9 mouse cellular contexts compared by ENCODE assay signal in the genomic region with DNA sequence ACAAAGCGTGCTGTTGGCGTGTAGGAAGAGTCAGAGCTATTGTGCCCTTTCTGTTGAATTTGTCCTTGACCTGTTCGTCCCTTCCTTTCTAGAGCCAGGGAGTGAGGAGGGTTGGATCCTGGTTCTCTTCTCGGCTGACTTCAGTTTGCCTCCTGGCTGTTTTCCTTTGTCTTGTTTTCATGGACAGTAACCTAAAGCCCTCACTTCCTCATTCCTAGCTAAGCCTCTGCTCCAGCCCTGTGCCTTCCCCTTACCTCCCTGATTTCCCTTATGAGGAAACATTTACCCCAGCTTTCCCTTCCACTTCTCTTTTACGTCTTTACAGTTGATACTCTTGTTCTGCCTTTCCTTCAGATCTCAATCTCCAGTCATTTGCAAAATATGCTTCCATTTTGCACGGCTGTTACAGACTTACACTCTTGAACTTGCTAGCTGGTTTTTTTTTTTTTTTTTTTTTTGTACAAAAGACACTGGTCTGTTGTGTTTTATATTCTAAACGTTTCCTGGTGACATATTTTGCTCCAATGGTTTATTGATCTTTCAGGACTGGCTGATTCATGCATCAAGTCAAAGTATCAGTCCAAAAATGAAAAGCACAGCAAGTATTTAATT. TPM values are rescaled to one million over a fixed set of nuclear protein-coding genes. Genes with fewer than 3 reads are reported as not detected.
DNase-seq lines count a peak whose midpoint lies in the region; ATAC-seq and TF ChIP-seq lines count a peak whose summit lies in the region.
"Had no signal": no experiment of that assay in that cellular context is flagged by ENCODE, and none has a peak within 500 bp of the region (broad histone marks: within the 10 kb centered on the region; RNA-seq: fewer than 3 reads in every experiment).

No protein-coding gene starts in this region.

- no peak for TF ChIP-seq CTCF in layer of hippocampus, adult 2 months (conservative IDR thresholded peaks at IDR 0.05)

- H3K4me3 ChIP-seq in hindbrain, embryonic 10.5 days: no peak overlapping the region
- H3K4me3 ChIP-seq in hindbrain, embryonic 14.5 days (replicated peaks; ENCODE audit: low read length): no peak overlapping the region
- peak overlapping the region; percentile 90 for H3K4me3 ChIP-seq in megakaryocyte, embryonic 14.5 days (replicated peaks)
- H3K4me3 ChIP-seq in layer of hippocampus, adult 2 months: no peak overlapping the region

- no peaks in the 10 kb centered on the region for H3K36me3 ChIP-seq in hindbrain, embryonic 10.5 days
- H3K36me3 ChIP-seq in hindbrain, embryonic 14.5 days (replicated peaks; ENCODE audit: control insufficient read depth, insufficient read depth): no peaks in the 10 kb centered on the region
- peaks cover 69% of the 10 kb centered on the region for H3K36me3 ChIP-seq in megakaryocyte, embryonic 14.5 days (replicated peaks; ENCODE audit: low read length)

- no peak for DNase-seq in hindbrain, embryonic 10.5 days (ENCODE audit: low spot score)
- DNase-seq in hindbrain, embryonic 14.5 days (ENCODE audit: low spot score): no peak
- DNase-seq in NIH3T3 (ENCODE audit: low read depth): peak; percentile 39
- DNase-seq in layer of hippocampus, adult 2 months (ENCODE audit: low spot score in 2 of 2): no peak
- DNase-seq in left cerebral cortex, adult 8-10 months (ENCODE audit: low spot score in 2 of 2): no peak
- no peak for DNase-seq in thymus, postnatal 25 days
- DNase-seq: cerebellum, adult 8-10 months had no signal

- H3K27me3 ChIP-seq in hindbrain, embryonic 10.5 days (ENCODE audit: insufficient read depth, poor library complexity, severe bottlenecking): no peaks in the 10 kb centered on the region
- H3K27me3 ChIP-seq in hindbrain, embryonic 14.5 days (ENCODE audit: control insufficient read depth, insufficient read depth, low read length): no peaks in the 10 kb centered on the region
- no peaks in the 10 kb centered on the region for H3K27me3 ChIP-seq in megakaryocyte, embryonic 14.5 days (replicated peaks)

- no peak overlapping the region for H3K4me2 ChIP-seq in hindbrain, embryonic 14.5 days (replicated peaks)

- peak overlapping the region; percentile 63 for H3K27ac ChIP-seq in hindbrain, embryonic 10.5 days
- no peak overlapping the region for H3K27ac ChIP-seq in hindbrain, embryonic 14.5 days
- no peak overlapping the region for H3K27ac ChIP-seq in layer of hippocampus, adult 2 months

- no peak for ATAC-seq in hindbrain, embryonic 14.5 days (ENCODE audit: low FRiP score)
- ATAC-seq in hematopoietic stem cell, adult 5-6 weeks (replicated peaks in 1 of 2; ENCODE audit: insufficient read depth in 1 of 2, low FRiP score in 2 of 2, low TSS enrichment in 1 of 2, low read depth in 1 of 2, poor library complexity in 2 of 2, severe bottlenecking in 2 of 2): peak; percentile 38 to 70; a peak in 3 of 4 replicates

- no peaks in the 10 kb centered on the region for H3K9me3 ChIP-seq in hindbrain, embryonic 10.5 days
- no peaks in the 10 kb centered on the region for H3K9me3 ChIP-seq in hindbrain, embryonic 14.5 days (ENCODE audit: control insufficient read depth, low read length)
- no peaks in the 10 kb centered on the region for H3K9me3 ChIP-seq in megakaryocyte, embryonic 14.5 days

- no peak overlapping the region for H3K9ac ChIP-seq in hindbrain, embryonic 14.5 days

- H3K4me1 ChIP-seq in hindbrain, embryonic 10.5 days (replicated peaks): peaks cover 10% of the 10 kb centered on the region
- H3K4me1 ChIP-seq in hindbrain, embryonic 14.5 days (replicated peaks; ENCODE audit: control insufficient read depth, insufficient read depth, low read length): no peaks in the 10 kb centered on the region
- peaks cover 99% of the 10 kb centered on the region for H3K4me1 ChIP-seq in megakaryocyte, embryonic 14.5 days

- 48% methylated on average over 7 of the region's 7 CpGs for WGBS in hindbrain, embryonic 10.5 days
- 47% methylated on average over 7 of the region's 7 CpGs for WGBS in hindbrain, embryonic 14.5 days

RNA-seq across cellular contexts. Expression of a gene that starts 50.5 kb away (rescaled TPM):
- 32.9 and 40.4 TPM in 2 replicates for polyA plus RNA-seq in hindbrain, embryonic 10.5 days (2016; fragmentation: Nextera tagmentation; extraction: Ambion mirVana)
- polyA plus RNA-seq in hindbrain, embryonic 14.5 days (2014; fragmentation: Nextera tagmentation; extraction: Ambion mirVana): 169 and 207 TPM in 2 replicates
- total RNA-seq in hematopoietic stem cell, adult 5-6 weeks (2017): 68.3 and 87.5 TPM in 2 replicates
- 110 and 158 TPM in 2 replicates for polyA plus RNA-seq in megakaryocyte, embryonic 14.5 days (2012; ENCODE audit: insufficient read depth, low replicate concordance)
- total RNA-seq in layer of hippocampus, adult 2 months (2021): 10 to 100 TPM; 29.0 to 33.2 TPM
- total RNA-seq in left cerebral cortex, adult 8-10 months (2022): 10 to 100 TPM; 69.7 to 77.9 (median 77.6) TPM
